Mouse (Mus musculus) stomach, postnatal 0 days (tissue): ENCODE data around the gene Col20a1. TPM values are rescaled to one million over a fixed set of nuclear protein-coding genes. Genes with fewer than 3 reads are reported as not detected.
A peak's percentile ranks its signal among the peaks of the same experiment; 100 is the strongest.

ENCODE experiments used
- ATAC-seq: fragments of 200-750 bp; cut with Nextera tagmentation; 2 replicates; pipeline ENCODE4 v1.8.0; 2017; ENCODE audit not compliant: low FRiP score, low TSS enrichment
- DNase-seq: peaks from one replicate; pipeline ENCODE4 v3.0.0-alpha.2; 2016; ENCODE audit warnings: low spot score
- H3K27ac ChIP-seq: fragments of 300-500 bp; sonication (generic); replicated peaks from 2 replicates; pipeline ENCODE4 v1.5.1; 2014; ENCODE audit warnings: mild to moderate bottlenecking, control low read depth
- H3K27me3 ChIP-seq: fragments of 300-500 bp; sonication (generic); 2 replicates; pipeline ENCODE4 v1.6.1; 2014; ENCODE audit warnings: low read length; ENCODE audit not compliant: control insufficient read depth, insufficient read depth
- H3K36me3 ChIP-seq: fragments of 300-500 bp; sonication (generic); 2 replicates; pipeline ENCODE4 v1.6.1; 2014; ENCODE audit warnings: low read length, mixed read lengths; ENCODE audit not compliant: control insufficient read depth, insufficient read depth
- H3K4me1 ChIP-seq: fragments of 300-500 bp; sonication (generic); replicated peaks from 2 replicates; pipeline ENCODE4 v1.6.1; 2014; ENCODE audit warnings: antibody characterized with exemption; ENCODE audit not compliant: control insufficient read depth, insufficient read depth
- H3K4me2 ChIP-seq: fragments of 300-500 bp; sonication (generic); replicated peaks from 2 replicates; pipeline ENCODE4 v1.6.1; 2014; ENCODE audit warnings: low read depth, mild to moderate bottlenecking, control low read depth, moderate library complexity
- H3K4me3 ChIP-seq: fragments of 300-500 bp; sonication (generic); 2 replicates; pipeline ENCODE4 v1.5.1; 2014; ENCODE audit warnings: low read depth, low read length, control low read depth
- H3K9ac ChIP-seq: fragments of 300-500 bp; sonication (generic); 2 replicates; pipeline ENCODE4 v1.6.1; 2014; ENCODE audit warnings: mild to moderate bottlenecking, low read length, control low read depth, mixed read lengths
- H3K9me3 ChIP-seq: fragments of 300-500 bp; sonication (generic); 2 replicates; pipeline ENCODE4 v1.6.1; 2016; ENCODE audit warnings: low read length; ENCODE audit not compliant: control insufficient read depth
- CTCF ChIP-seq: IDR thresholded peaks from 2 replicates; pipeline ENCODE4 v1.5.1; 2016; ENCODE audit warnings: antibody characterized with exemption, low read depth, mild to moderate bottlenecking, moderate library complexity
- EP300 ChIP-seq: optimal IDR thresholded peaks from 2 replicates; pipeline ENCODE3; 2016; ENCODE audit warnings: antibody characterized with exemption
- WGBS: fragments of 180-500 bp; shearing (Covaris S2); extraction: QIAGEN DNeasy Blood & Tissue Kit; methylation state at CpG from one replicate; pipeline ENCODE4 v1.1.7; 2014; 5-methylcytosine and 5-hydroxymethylcytosine counted together
- polyA plus RNA-seq: library from polyadenylated mRNA; unstranded; fragments of >200 nt; fragmentation: Nextera tagmentation; extraction: Ambion mirVana; gene quantifications from 2 replicates; pipeline ENCODE4 v1.2.1, GENCODE M21; 2015

Gene Col20a1
- polyA plus RNA-seq, 1 experiment from 2014 or later, result 0.98 TPM

DNA sequence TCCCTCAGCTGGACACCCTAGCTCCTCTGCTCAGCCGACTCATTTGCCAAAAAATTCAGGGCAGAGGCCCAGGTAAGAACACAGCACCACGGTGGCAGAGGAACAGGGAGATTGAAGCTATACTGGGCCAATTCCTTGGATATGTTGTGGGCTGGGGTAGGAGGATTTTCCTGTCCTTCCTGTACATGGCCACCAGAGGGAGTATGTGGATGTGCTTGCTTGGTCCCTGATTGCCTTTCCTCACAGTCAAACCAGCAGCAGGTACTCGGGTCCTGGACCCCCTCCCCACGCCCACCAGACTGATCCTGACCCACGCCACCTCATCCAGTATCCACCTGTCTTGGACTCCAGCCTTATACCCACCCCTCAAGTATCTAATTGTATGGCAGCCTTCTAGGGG lies 10.1 kb downstream of the Col20a1 start:
- TF ChIP-seq EP300 (no peak), CTCF (peak; percentile 91)

DNA sequence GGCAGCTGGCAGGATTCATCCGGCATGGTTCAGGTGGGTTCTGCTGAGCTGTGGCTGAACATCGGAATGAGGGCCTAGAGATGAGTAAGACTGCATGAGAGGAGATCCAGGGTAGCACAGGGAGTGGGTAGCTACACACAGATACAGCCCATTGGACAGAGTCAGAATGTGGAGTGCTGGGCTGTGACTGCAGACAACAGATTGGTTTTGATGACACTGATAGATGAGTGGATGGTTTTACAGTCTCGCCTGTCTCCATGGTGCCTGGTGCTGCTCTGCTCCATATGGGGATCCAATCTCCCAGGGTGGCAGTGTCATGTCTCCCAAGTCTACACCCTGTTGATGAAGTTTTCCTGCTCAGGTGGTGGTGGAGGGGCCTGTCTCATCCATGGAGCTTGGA lies 10.6 kb downstream of the Col20a1 start:
- no peak overlapping the region for H3K27ac ChIP-seq
- H3K36me3 ChIP-seq, result no peaks in the 10 kb centered on the region
- no peak overlapping the region for H3K9ac ChIP-seq
- no peaks in the 10 kb centered on the region for H3K27me3 ChIP-seq
- H3K4me1 ChIP-seq, result no peaks in the 10 kb centered on the region
- DNase-seq (no peak), ATAC-seq (no peak; the same call in 1 of the 2 replicates)
- TF ChIP-seq EP300 (no peak), CTCF (no peak)
- H3K4me2 ChIP-seq, result no peak overlapping the region
- 76% methylated on average over 3 of the region's 3 CpGs for WGBS
- no peak overlapping the region for H3K4me3 ChIP-seq
- H3K9me3 ChIP-seq, result no peaks in the 10 kb centered on the region

More for the DNA sequence above, 10.1 kb downstream of the Col20a1 start:
- 8% methylated on average over 5 of the region's 5 CpGs for WGBS
- H3K9ac ChIP-seq, result no peak overlapping the region
- no peaks in the 10 kb centered on the region for H3K9me3 ChIP-seq
- no peak overlapping the region for H3K27ac ChIP-seq
- no peak overlapping the region for H3K4me2 ChIP-seq
- H3K27me3 ChIP-seq, result no peaks in the 10 kb centered on the region
- no peak overlapping the region for H3K4me3 ChIP-seq
- H3K4me1 ChIP-seq, result no peaks in the 10 kb centered on the region
- no peaks in the 10 kb centered on the region for H3K36me3 ChIP-seq
- ATAC-seq (no peak; the same call in 1 of the 2 replicates), DNase-seq (peak; percentile 35)

GRCm38 (mm10) chr2:181007054-181007453 lies 20.7 kb downstream of the Col20a1 start:
- H3K4me2 ChIP-seq, result no peak overlapping the region
- H3K9me3 ChIP-seq, result no peaks in the 10 kb centered on the region
- H3K27me3 ChIP-seq, result no peaks in the 10 kb centered on the region
- H3K4me3 ChIP-seq, result no peak overlapping the region
- TF ChIP-seq EP300 (no peak), CTCF (no peak)
- H3K27ac ChIP-seq, result no peak overlapping the region
- ATAC-seq (no peak), DNase-seq (no peak)
- WGBS, result 56% methylated on average over 4 of the region's 4 CpGs
- H3K9ac ChIP-seq, result no peak overlapping the region
- no peaks in the 10 kb centered on the region for H3K4me1 ChIP-seq
- H3K36me3 ChIP-seq, result no peaks in the 10 kb centered on the region

DNA sequence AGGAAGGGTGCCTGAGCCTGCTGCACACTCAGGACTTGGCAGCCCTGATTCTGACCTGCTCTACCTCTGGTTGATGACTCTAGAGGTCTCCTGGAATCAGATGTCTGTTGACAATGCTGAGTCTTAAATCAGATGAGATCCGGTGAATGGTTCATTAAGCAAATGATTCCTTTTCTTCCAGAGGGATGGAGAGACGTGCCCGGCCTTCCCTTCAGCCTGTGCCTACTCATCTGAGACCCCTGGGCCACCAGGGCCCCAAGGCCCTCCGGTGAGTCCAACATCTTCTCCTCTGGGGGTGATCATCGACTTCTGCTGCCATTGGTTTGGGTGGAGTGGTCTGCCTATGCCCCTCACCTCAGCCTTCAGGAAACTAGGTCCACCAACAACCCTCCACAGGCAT lies 22.0 kb downstream of the Col20a1 start:
- H3K36me3 ChIP-seq, result no peaks in the 10 kb centered on the region
- TF ChIP-seq CTCF, result no peak
- TF ChIP-seq EP300, result no peak
- H3K4me1 ChIP-seq, result no peaks in the 10 kb centered on the region
- H3K4me3 ChIP-seq, result no peak overlapping the region
- no peak overlapping the region for H3K27ac ChIP-seq
- DNase-seq (no peak), ATAC-seq (no peak)
- H3K9me3 ChIP-seq, result no peaks in the 10 kb centered on the region
- H3K27me3 ChIP-seq, result no peaks in the 10 kb centered on the region
- no peak overlapping the region for H3K9ac ChIP-seq
- H3K4me2 ChIP-seq, result no peak overlapping the region
- 90% methylated on average over 5 of the region's 5 CpGs for WGBS

DNA sequence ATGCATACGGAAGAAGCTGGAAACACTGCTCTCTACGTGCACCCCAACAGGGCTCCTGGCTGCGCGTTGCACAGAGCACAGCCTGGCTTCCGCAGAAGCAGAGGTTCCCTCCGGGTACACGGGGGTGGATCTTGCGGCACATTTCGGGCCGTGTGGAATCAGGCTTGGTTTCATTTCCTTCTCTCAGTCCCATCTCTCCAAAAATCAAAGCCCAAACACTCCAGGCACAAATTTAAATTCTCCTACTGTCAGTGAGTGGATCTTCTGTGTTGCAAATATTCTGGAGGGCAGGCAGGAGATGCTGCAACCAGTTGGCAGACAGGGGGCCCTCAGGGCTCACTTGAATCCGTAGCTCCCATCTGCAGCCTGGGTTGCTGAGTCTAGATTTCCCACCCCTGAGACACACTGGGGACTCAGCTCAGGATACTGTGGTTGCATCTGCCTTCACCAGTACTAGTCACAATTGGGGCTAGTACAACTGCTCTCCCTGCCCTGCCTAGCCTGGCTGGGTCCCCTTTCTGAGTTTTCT lies 45.1 kb downstream of the Col20a1 start:
- Histone ChIP-seq H3K27me3 (no peaks in the 10 kb centered on the region), H3K4me2 (no peak overlapping the region), H3K27ac (no peak overlapping the region), H3K4me1 (no peaks in the 10 kb centered on the region), H3K9ac (no peak overlapping the region), H3K36me3 (no peaks in the 10 kb centered on the region), H3K9me3 (no peaks in the 10 kb centered on the region), H3K4me3 (no peak overlapping the region)
- DNase-seq (no peak), ATAC-seq (no peak)
- no peak for TF ChIP-seq EP300
- 0 out of 2 replicates have a peak, but pooled peaks have one; percentile 7 for TF ChIP-seq CTCF
- WGBS, result 78% methylated on average over 11 of the region's 11 CpGs

- Histone ChIP-seq H3K4me3 (no peak overlapping the region), H3K9me3 (no peaks in the 10 kb centered on the region), H3K36me3 (no peaks in the 10 kb centered on the region), H3K27me3 (no peaks in the 10 kb centered on the region), H3K4me2 (no peak overlapping the region), H3K9ac (no peak overlapping the region), H3K4me1 (no peaks in the 10 kb centered on the region), H3K27ac (no peak overlapping the region)
- WGBS, result 34% methylated on average over 5 of the region's 5 CpGs
- DNase-seq (peak; percentile 22), ATAC-seq (no peak)
- TF ChIP-seq EP300, result no peak
- TF ChIP-seq CTCF, result peak; percentile 59
Measured at GRCm38 (mm10) chr2:181032407-181032806, 46.1 kb downstream of the Col20a1 start.
